Mouse (Mus musculus): ENCODE data around the gene 4930407I10Rik. TPM values are rescaled to one million over a fixed set of nuclear protein-coding genes. Genes with fewer than 3 reads are reported as not detected.

Gene 4930407I10Rik
- total and polyA plus RNA-seq, 2 experiments from 2014 or later: not detected

DNA sequence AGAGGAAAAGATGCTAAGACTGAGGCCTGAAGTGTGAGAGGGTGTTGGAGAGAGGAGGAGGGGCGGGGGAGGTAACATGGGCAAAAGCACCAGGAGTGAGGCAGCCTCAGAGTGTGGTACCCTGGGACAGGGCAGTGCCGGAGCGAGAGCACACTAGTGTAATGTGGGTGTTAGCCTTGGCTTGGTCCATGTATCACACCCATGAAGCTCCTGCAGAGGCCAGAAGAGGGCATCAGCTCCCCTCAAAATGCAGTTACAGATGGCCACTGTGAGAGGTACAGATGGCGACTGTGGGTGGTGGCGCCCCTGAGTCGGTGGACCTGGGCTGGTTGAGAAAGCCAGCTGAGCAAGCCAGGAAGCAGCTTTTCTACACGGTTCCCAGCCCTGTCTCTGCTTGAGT is 22.2 kb downstream of the 4930407I10Rik start:
- H3K4me1 ChIP-seq (ENCODE audit: insufficient read depth): no peaks in the 10 kb centered on the region
- peak; percentile 69 for TF ChIP-seq CTCF (IDR thresholded peaks at IDR 0.05; ENCODE audit: low read depth)
- DNase-seq (peak; percentile 43), ATAC-seq (peak; percentile 64)
- no peak overlapping the region for H3K9ac ChIP-seq
- H3K9me3 ChIP-seq (ENCODE audit: low read length): no peaks in the 10 kb centered on the region
- H3K4me3 ChIP-seq (ENCODE audit: low read depth, low read length): no peak overlapping the region
- H3K27ac ChIP-seq (ENCODE audit: low read depth, low read length): no peak overlapping the region
- H3K36me3 ChIP-seq (ENCODE audit: insufficient read depth): no peaks in the 10 kb centered on the region
- H3K27me3 ChIP-seq (ENCODE audit: insufficient read depth, low read length): no peaks in the 10 kb centered on the region
- WGBS: 25% methylated on average over 7 of the region's 7 CpGs
- no peak overlapping the region for H3K4me2 ChIP-seq (ENCODE audit: low read depth)

DNA sequence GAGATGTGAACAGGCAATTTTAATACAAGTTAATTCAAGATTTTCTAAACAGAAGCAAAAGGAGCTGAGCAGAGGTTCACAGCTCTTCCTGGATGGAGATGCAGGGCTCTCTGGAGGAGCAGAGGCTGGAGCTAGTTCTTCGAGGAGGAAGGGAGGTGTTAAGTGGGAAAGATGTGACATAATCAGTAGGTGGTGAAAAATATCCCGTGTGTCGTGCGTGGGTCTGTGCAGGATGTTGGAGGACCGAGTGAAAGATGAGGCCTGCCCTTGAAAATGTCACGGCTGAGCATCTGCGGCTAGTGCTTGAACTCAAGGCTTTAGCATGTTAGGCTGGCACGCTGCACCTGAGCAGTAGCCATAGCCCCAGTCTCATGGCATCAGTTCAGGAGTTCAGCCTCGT is 26.7 kb downstream of the 4930407I10Rik start:
- Histone ChIP-seq H3K4me2 (ENCODE audit: low read depth) (no peak overlapping the region), H3K27me3 (ENCODE audit: insufficient read depth, low read length) (no peaks in the 10 kb centered on the region), H3K36me3 (ENCODE audit: insufficient read depth) (no peaks in the 10 kb centered on the region), H3K27ac (ENCODE audit: low read depth, low read length) (no peak overlapping the region), H3K9me3 (ENCODE audit: low read length) (no peaks in the 10 kb centered on the region), H3K9ac (no peak overlapping the region), H3K4me3 (ENCODE audit: low read depth, low read length) (no peak overlapping the region), H3K4me1 (ENCODE audit: insufficient read depth) (no peaks in the 10 kb centered on the region)
- WGBS: 84% methylated on average over 9 of the region's 9 CpGs
- DNase-seq: no peak
- no peak for TF ChIP-seq CTCF (IDR thresholded peaks at IDR 0.05; ENCODE audit: low read depth)
- ATAC-seq: no peak

DNA sequence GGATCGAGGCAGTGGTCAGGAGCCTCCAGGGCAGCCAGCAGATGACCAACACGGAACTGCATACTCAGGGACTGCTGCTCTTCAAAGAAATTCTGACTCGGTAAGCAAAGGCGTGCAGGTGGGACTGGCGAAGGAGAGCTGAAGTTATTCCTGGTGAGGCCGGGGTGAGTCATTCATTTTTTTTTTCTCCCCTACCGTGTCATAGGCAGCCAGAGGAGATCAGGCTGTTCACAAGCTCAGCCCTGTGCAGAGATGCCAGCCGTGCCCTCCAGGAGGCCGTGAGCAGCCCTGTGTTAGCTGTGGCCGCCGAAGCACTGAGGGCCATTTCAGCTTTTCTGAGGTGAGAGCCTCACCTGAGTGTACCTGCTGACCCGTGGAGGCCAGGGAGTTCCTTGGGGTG is 27.2 kb downstream of the 4930407I10Rik start:
- no peak for TF ChIP-seq CTCF (IDR thresholded peaks at IDR 0.05; ENCODE audit: low read depth)
- ATAC-seq: no peak
- 81% methylated on average over 12 of the region's 12 CpGs for WGBS
- no peak overlapping the region for H3K9ac ChIP-seq
- no peak for DNase-seq
- H3K4me1 ChIP-seq (ENCODE audit: insufficient read depth): no peaks in the 10 kb centered on the region
- no peak overlapping the region for H3K4me2 ChIP-seq (ENCODE audit: low read depth)
- no peak overlapping the region for H3K4me3 ChIP-seq (ENCODE audit: low read depth, low read length)
- no peaks in the 10 kb centered on the region for H3K9me3 ChIP-seq (ENCODE audit: low read length)
- no peaks in the 10 kb centered on the region for H3K27me3 ChIP-seq (ENCODE audit: insufficient read depth, low read length)
- no peak overlapping the region for H3K27ac ChIP-seq (ENCODE audit: low read depth, low read length)
- H3K36me3 ChIP-seq (ENCODE audit: insufficient read depth): no peaks in the 10 kb centered on the region

DNA sequence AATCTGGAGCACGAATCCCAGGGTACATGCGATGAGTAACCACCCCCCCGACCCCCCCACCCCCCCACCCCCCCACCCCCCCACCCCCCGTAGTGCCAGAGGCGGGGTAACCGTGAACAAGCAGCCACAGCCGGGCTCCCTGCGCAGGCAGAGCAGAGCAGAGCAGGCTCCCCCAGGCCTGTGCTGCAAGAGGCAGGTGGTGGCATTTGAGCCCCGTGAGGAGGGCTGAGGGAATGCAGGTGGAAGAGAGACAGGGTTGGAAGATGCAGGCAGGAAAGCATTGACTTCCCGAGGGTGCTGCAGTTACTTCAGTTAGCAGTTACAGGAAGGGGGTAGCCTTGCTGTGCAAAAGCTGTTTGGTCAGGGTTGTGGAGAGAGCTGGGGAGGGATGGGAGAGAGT is 28.3 kb downstream of the 4930407I10Rik start:
- no peaks in the 10 kb centered on the region for H3K36me3 ChIP-seq (ENCODE audit: insufficient read depth)
- no peak overlapping the region for H3K9ac ChIP-seq
- H3K9me3 ChIP-seq (ENCODE audit: low read length): no peaks in the 10 kb centered on the region
- peak; percentile 36 for TF ChIP-seq CTCF (IDR thresholded peaks at IDR 0.05; ENCODE audit: low read depth)
- H3K27me3 ChIP-seq (ENCODE audit: insufficient read depth, low read length): no peaks in the 10 kb centered on the region
- H3K27ac ChIP-seq (ENCODE audit: low read depth, low read length): no peak overlapping the region
- 16% methylated on average over 8 of the region's 10 CpGs for WGBS
- H3K4me2 ChIP-seq (ENCODE audit: low read depth): no peak overlapping the region
- no peaks in the 10 kb centered on the region for H3K4me1 ChIP-seq (ENCODE audit: insufficient read depth)
- DNase-seq (peak; percentile 20), ATAC-seq (peak; percentile 78)
- H3K4me3 ChIP-seq (ENCODE audit: low read depth, low read length): no peak overlapping the region

DNA sequence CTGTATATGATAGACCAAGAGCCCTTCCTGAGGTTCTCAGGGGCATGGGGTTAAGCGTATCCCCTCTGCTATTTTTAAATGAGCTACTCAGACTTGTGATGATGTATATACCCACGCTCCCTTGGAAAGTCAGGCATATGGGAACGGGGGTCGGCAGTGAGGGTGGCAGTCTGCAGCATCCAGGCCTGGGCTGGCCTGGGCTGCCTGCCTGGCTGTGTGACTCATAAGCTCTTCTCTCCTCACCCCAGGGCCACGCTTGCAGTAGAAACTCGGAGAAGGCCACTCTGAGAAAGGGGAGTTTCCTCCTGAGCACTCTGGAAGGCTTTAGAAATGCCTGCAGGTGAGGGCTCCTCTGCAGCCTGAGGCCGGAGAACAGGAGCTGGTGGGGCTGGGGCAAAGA is 32.1 kb downstream of the 4930407I10Rik start:
- Histone ChIP-seq H3K4me3 (ENCODE audit: low read depth, low read length) (no peak overlapping the region), H3K27me3 (ENCODE audit: insufficient read depth, low read length) (no peaks in the 10 kb centered on the region), H3K36me3 (ENCODE audit: insufficient read depth) (no peaks in the 10 kb centered on the region), H3K4me2 (ENCODE audit: low read depth) (no peak overlapping the region), H3K27ac (ENCODE audit: low read depth, low read length) (no peak overlapping the region), H3K9me3 (ENCODE audit: low read length) (no peaks in the 10 kb centered on the region), H3K9ac (no peak overlapping the region), H3K4me1 (ENCODE audit: insufficient read depth) (no peaks in the 10 kb centered on the region)
- no peak for TF ChIP-seq CTCF (IDR thresholded peaks at IDR 0.05; ENCODE audit: low read depth)
- 85% methylated on average over 7 of the region's 7 CpGs for WGBS
- no peak for DNase-seq
- no peak for ATAC-seq

DNA sequence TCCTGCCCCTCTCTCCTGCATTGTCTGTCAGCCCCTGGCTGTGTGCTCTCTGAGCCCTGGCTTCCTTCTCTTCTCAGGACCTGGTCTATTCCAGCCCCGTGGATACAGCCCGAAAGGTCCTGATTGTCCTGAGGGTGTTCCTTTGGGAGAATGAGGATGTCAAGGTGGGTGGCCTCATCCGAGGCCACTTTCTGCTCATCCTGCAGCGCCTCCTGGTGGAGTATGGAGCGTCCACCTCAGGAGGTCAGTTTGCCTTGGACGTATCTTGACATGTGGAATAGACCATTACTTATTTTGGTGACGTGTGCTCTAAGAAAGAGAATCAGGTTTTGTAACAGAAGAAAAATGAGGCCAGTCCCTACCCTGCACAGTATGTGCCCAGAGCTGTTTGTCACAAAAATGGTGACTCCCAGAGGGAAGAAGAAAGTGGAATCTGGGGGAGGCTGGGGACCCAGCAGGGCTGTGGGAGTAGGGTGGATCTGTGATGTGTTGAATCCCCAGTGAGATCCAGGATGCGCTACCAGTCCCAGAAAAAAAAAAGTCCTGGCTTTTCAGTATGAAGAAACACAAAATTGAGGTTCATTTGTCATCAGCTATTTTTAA is 48.1 kb downstream of the 4930407I10Rik start:
- TF ChIP-seq CTCF (IDR thresholded peaks at IDR 0.05; ENCODE audit: low read depth): peak; percentile 57
- no peaks in the 10 kb centered on the region for H3K27me3 ChIP-seq (ENCODE audit: insufficient read depth, low read length)
- no peaks in the 10 kb centered on the region for H3K9me3 ChIP-seq (ENCODE audit: low read length)
- H3K4me1 ChIP-seq (ENCODE audit: insufficient read depth): no peaks in the 10 kb centered on the region
- DNase-seq (peak; percentile 16), ATAC-seq (no peak)
- H3K36me3 ChIP-seq (ENCODE audit: insufficient read depth): no peaks in the 10 kb centered on the region
- no peak overlapping the region for H3K9ac ChIP-seq
- WGBS: 21% methylated on average over 8 of the region's 8 CpGs
- H3K4me3 ChIP-seq (ENCODE audit: low read depth, low read length): no peak overlapping the region
- no peak overlapping the region for H3K4me2 ChIP-seq (ENCODE audit: low read depth)
- no peak overlapping the region for H3K27ac ChIP-seq (ENCODE audit: low read depth, low read length)

Other genes with a start within 250 kb of the 4930407I10Rik start
- gene Tob2, start 200.4 kb upstream of the 4930407I10Rik start, total RNA-seq (2014; rRNA removed): 9.2 and 13.0 TPM in 2 replicates
- gene Tob2, start 200.4 kb upstream of the 4930407I10Rik start, polyA plus RNA-seq (2015; fragmentation: Nextera tagmentation; extraction: Ambion mirVana): 11.4 TPM in 2 replicates
- gene Phf5a, start 187.2 kb upstream of the 4930407I10Rik start, total RNA-seq (2014; rRNA removed): 41.5 and 48.5 TPM in 2 replicates
- gene Phf5a, start 187.2 kb upstream of the 4930407I10Rik start, polyA plus RNA-seq (2015; fragmentation: Nextera tagmentation; extraction: Ambion mirVana): 107 and 112 TPM in 2 replicates
- gene Aco2, start 186.8 kb upstream of the 4930407I10Rik start, total RNA-seq (2014; rRNA removed): 354 and 357 TPM in 2 replicates
- 234 and 251 TPM in 2 replicates for gene Aco2, start 186.8 kb upstream of the 4930407I10Rik start, polyA plus RNA-seq (2015; fragmentation: Nextera tagmentation; extraction: Ambion mirVana)
- gene Polr3h, start 132.9 kb upstream of the 4930407I10Rik start, total RNA-seq (2014; rRNA removed): 52.8 and 62.5 TPM in 2 replicates
- 105 and 113 TPM in 2 replicates for gene Polr3h, start 132.9 kb upstream of the 4930407I10Rik start, polyA plus RNA-seq (2015; fragmentation: Nextera tagmentation; extraction: Ambion mirVana)
- 88.9 and 118 TPM in 2 replicates for gene Csdc2, start 122.4 kb upstream of the 4930407I10Rik start, total RNA-seq (2014; rRNA removed)
- 178 and 273 TPM in 2 replicates for gene Csdc2, start 122.4 kb upstream of the 4930407I10Rik start, polyA plus RNA-seq (2015; fragmentation: Nextera tagmentation; extraction: Ambion mirVana)
- 162 and 181 TPM in 2 replicates for gene Pmm1, start 98.2 kb upstream of the 4930407I10Rik start, total RNA-seq (2014; rRNA removed)
- 132 and 140 TPM in 2 replicates for gene Pmm1, start 98.2 kb upstream of the 4930407I10Rik start, polyA plus RNA-seq (2015; fragmentation: Nextera tagmentation; extraction: Ambion mirVana)
- not detected in 2 replicates for gene 1700029P11Rik, start 78.6 kb upstream of the 4930407I10Rik start, total RNA-seq (2014; rRNA removed)
- not detected in 2 replicates for gene 1700029P11Rik, start 78.6 kb upstream of the 4930407I10Rik start, polyA plus RNA-seq (2015; fragmentation: Nextera tagmentation; extraction: Ambion mirVana)
- 28.4 and 34.8 TPM in 2 replicates for gene Xrcc6, start 71.3 kb upstream of the 4930407I10Rik start, total RNA-seq (2014; rRNA removed)
- gene Xrcc6, start 71.3 kb upstream of the 4930407I10Rik start, polyA plus RNA-seq (2015; fragmentation: Nextera tagmentation; extraction: Ambion mirVana): 25.6 and 29.5 TPM in 2 replicates
- 17.5 and 21.2 TPM in 2 replicates for gene Desi1, start 25.3 kb upstream of the 4930407I10Rik start, total RNA-seq (2014; rRNA removed)
- 31.8 and 40.1 TPM in 2 replicates for gene Desi1, start 25.3 kb upstream of the 4930407I10Rik start, polyA plus RNA-seq (2015; fragmentation: Nextera tagmentation; extraction: Ambion mirVana)
- gene Snu13, start 11.6 kb upstream of the 4930407I10Rik start, total RNA-seq (2014; rRNA removed): 155 and 174 TPM in 2 replicates
- 283 and 337 TPM in 2 replicates for gene Snu13, start 11.6 kb upstream of the 4930407I10Rik start, polyA plus RNA-seq (2015; fragmentation: Nextera tagmentation; extraction: Ambion mirVana)
- gene Mei1, start 10.8 kb downstream of the 4930407I10Rik start, total RNA-seq (2014; rRNA removed): 0.10 TPM in 1 of 2 replicates, not detected in the other
- 0.10 and 0.11 TPM in 2 replicates for gene Mei1, start 10.8 kb downstream of the 4930407I10Rik start, polyA plus RNA-seq (2015; fragmentation: Nextera tagmentation; extraction: Ambion mirVana)
- gene Ccdc134, start 68.8 kb downstream of the 4930407I10Rik start, total RNA-seq (2014; rRNA removed): 13.0 and 14.7 TPM in 2 replicates
- 6.7 and 6.8 TPM in 2 replicates for gene Ccdc134, start 68.8 kb downstream of the 4930407I10Rik start, polyA plus RNA-seq (2015; fragmentation: Nextera tagmentation; extraction: Ambion mirVana)
- 121 and 171 TPM in 2 replicates for gene Srebf2, start 88.0 kb downstream of the 4930407I10Rik start, total RNA-seq (2014; rRNA removed)
- gene Srebf2, start 88.0 kb downstream of the 4930407I10Rik start, polyA plus RNA-seq (2015; fragmentation: Nextera tagmentation; extraction: Ambion mirVana): 147 and 193 TPM in 2 replicates
- gene Shisa8, start 153.7 kb downstream of the 4930407I10Rik start, total RNA-seq (2014; rRNA removed): 4.7 and 6.3 TPM in 2 replicates
- 1.8 and 2.7 TPM in 2 replicates for gene Shisa8, start 153.7 kb downstream of the 4930407I10Rik start, polyA plus RNA-seq (2015; fragmentation: Nextera tagmentation; extraction: Ambion mirVana)
- 0.24 and 0.62 TPM in 2 replicates for gene Tnfrsf13c, start 165.2 kb downstream of the 4930407I10Rik start, total RNA-seq (2014; rRNA removed)
- 0.44 and 0.47 TPM in 2 replicates for gene Tnfrsf13c, start 165.2 kb downstream of the 4930407I10Rik start, polyA plus RNA-seq (2015; fragmentation: Nextera tagmentation; extraction: Ambion mirVana)
- 8.9 and 10.0 TPM in 2 replicates for gene Cenpm, start 185.6 kb downstream of the 4930407I10Rik start, total RNA-seq (2014; rRNA removed)
- 16.5 and 18.7 TPM in 2 replicates for gene Cenpm, start 185.6 kb downstream of the 4930407I10Rik start, polyA plus RNA-seq (2015; fragmentation: Nextera tagmentation; extraction: Ambion mirVana)
- gene 1500009C09Rik, start 193.2 kb downstream of the 4930407I10Rik start, total RNA-seq (2014; rRNA removed): 119 and 139 TPM in 2 replicates
- 12.5 and 15.6 TPM in 2 replicates for gene 1500009C09Rik, start 193.2 kb downstream of the 4930407I10Rik start, polyA plus RNA-seq (2015; fragmentation: Nextera tagmentation; extraction: Ambion mirVana)
- gene Sept3, start 215.7 kb downstream of the 4930407I10Rik start, total RNA-seq (2014; rRNA removed): 550 and 602 TPM in 2 replicates
- 400 and 449 TPM in 2 replicates for gene Sept3, start 215.7 kb downstream of the 4930407I10Rik start, polyA plus RNA-seq (2015; fragmentation: Nextera tagmentation; extraction: Ambion mirVana)
- gene Wbp2nl, start 239.8 kb downstream of the 4930407I10Rik start, total RNA-seq (2014; rRNA removed): 0.38 and 1.00 TPM in 2 replicates
- 0.42 and 0.59 TPM in 2 replicates for gene Wbp2nl, start 239.8 kb downstream of the 4930407I10Rik start, polyA plus RNA-seq (2015; fragmentation: Nextera tagmentation; extraction: Ambion mirVana)